Mouse (Mus musculus) forebrain, embryonic 13.5 days (tissue): ENCODE results near the gene Ssc4d. TPM values are rescaled to one million over a fixed set of nuclear protein-coding genes. Genes with fewer than 3 reads are reported as not detected.
A peak's percentile ranks its signal among the peaks of the same experiment; 100 is the strongest.

ENCODE experiments used
- ATAC-seq: fragments of 200-750 bp; cut with Nextera tagmentation; 2 replicates; pipeline ENCODE4 v1.8.0; 2017
- H3K27ac ChIP-seq: fragments of 300-500 bp; sonication (generic); 2 replicates; pipeline ENCODE4 v1.5.1; 2015; ENCODE audit warnings: inconsistent platforms, mild to moderate bottlenecking, moderate library complexity
- H3K27me3 ChIP-seq: fragments of 300-500 bp; sonication (generic); 2 replicates; pipeline ENCODE4 v1.6.1; 2015; ENCODE audit warnings: mild to moderate bottlenecking, inconsistent platforms
- H3K36me3 ChIP-seq: fragments of 300-500 bp; sonication (generic); 2 replicates; pipeline ENCODE4 v1.6.1; 2015; ENCODE audit warnings: mild to moderate bottlenecking, inconsistent platforms; ENCODE audit not compliant: poor library complexity, severe bottlenecking
- H3K4me1 ChIP-seq: fragments of 300-500 bp; sonication (generic); 2 replicates; pipeline ENCODE4 v1.6.1; 2015; ENCODE audit warnings: inconsistent platforms
- H3K4me2 ChIP-seq: fragments of 300-500 bp; sonication (generic); 2 replicates; pipeline ENCODE4 v1.6.1; 2015; ENCODE audit warnings: inconsistent platforms, mild to moderate bottlenecking, moderate library complexity
- H3K4me3 ChIP-seq: fragments of 300-500 bp; sonication (generic); 2 replicates; pipeline ENCODE4 v1.5.1; 2015; ENCODE audit warnings: mild to moderate bottlenecking, inconsistent platforms
- H3K9ac ChIP-seq: fragments of 300-500 bp; sonication (generic); 2 replicates; pipeline ENCODE4 v1.6.1; 2015; ENCODE audit warnings: mild to moderate bottlenecking, inconsistent platforms
- H3K9me3 ChIP-seq: fragments of 300-500 bp; sonication (generic); replicated peaks from 2 replicates; pipeline ENCODE4 v1.6.1; 2016; ENCODE audit warnings: inconsistent platforms
- WGBS: fragments of 180-500 bp; shearing (Covaris S2); methylation state at CpG from one replicate; pipeline ENCODE4 v1.1.7; 2015; 5-methylcytosine and 5-hydroxymethylcytosine counted together
- polyA plus RNA-seq: library from polyadenylated mRNA; unstranded; fragments of >200 nt; fragmentation: Nextera tagmentation; extraction: Ambion mirVana; gene quantifications from 2 replicates; pipeline ENCODE4 v1.2.1, GENCODE M21; 2015

Gene Ssc4d
- polyA plus RNA-seq, 1 experiment from 2014 or later = 0.48 TPM

DNA sequence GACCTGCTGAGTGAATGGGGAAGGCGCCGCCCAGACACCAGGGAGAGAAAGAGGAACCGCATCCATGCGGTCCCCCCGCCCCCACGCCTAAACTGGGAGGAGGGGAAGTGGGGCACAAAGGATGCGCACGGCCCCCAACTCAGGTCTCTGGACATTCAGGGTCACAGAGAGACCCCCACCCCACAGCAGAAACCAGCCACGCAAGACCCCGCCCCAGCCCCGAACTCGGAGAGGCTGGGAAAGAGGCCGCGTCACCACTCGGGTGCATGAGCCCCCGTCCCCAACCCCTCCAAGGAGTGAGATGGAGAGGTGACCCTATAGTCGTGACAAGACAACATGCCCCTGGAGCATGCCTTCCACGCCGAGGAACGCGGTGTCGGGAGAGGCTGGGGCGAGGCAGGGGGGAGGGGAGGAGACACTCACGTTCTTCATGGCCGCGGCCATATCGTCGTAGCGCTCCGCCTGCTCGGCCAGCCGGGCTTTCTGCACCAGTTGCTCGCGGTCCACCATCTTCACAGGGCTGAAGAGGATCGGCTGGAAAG lies 40.4 kb downstream of the Ssc4d start:
- H3K9me3 ChIP-seq = no peaks in the 10 kb centered on the region
- H3K4me3 ChIP-seq = peak overlapping the region; percentile 94
- peak overlapping the region; percentile 99 for H3K27ac ChIP-seq
- no peaks in the 10 kb centered on the region for H3K27me3 ChIP-seq
- H3K9ac ChIP-seq = peak overlapping the region; percentile 96
- peaks cover 32% of the 10 kb centered on the region for H3K36me3 ChIP-seq
- peak overlapping the region; percentile 61 for H3K4me2 ChIP-seq
- under 1% methylated on average over 33 of the region's 35 CpGs for WGBS
- peaks cover 40% of the 10 kb centered on the region for H3K4me1 ChIP-seq
- ATAC-seq = peak; percentile 65

DNA sequence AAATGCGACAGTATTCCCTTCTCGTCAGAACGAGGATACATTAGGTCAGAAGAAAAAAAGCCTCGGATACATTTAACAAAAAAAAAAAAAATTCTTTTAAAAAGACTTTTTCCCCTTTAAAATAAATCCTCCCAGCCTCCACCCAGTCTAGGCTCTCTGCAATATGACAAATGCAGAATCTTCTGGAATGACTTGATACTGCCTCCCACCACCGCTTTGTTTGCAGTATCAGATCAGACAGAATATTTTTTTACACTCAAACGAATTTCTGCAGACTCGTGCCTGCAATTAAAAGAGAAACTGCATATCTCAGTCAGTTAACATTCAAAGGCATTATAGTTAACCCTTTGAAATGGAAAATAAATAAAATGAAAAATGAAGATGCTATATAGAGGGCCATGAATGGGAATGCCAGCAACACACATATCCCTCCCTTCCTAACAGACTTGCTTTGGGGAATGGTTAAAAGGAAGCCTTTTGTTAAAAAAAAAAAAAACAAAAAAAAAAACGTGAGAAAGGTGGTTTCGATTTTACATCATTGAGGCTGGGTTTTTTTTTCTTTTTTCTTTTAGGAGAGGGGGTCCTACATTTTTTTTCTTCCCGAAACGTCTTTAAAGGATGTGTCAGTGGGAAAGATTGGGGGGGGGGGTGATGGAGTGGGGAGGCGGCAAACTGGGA lies 41.0 kb downstream of the Ssc4d start:
- peak overlapping the region; percentile 94 for H3K4me3 ChIP-seq

DNA sequence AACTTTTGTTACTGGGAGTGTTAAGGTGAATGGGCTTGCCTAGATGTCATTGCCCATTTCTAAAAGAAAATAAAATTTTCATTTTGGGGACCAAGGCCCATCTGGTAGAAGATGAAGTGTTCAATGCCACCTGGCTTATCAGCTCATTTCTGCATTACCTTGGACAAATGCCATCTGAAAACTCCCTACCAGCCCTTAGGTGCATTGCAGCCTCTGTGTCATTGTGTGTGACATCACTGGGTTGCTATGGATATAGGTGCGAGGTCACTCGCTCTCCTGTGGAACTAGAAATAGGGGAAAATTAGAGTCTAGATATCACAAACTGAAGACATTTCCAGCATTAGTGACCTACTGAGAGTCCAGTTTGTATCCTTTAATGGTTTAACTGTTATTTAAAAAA lies 42.0 kb downstream of the Ssc4d start:
- no peak for ATAC-seq
- Histone ChIP-seq H3K9ac (peak overlapping the region; percentile 43), H3K4me1 (peaks cover 48% of the 10 kb centered on the region)

More for the DNA sequence above, 41.0 kb downstream of the Ssc4d start:
- no peak for ATAC-seq
- Histone ChIP-seq H3K4me2 (peak overlapping the region; percentile 61), H3K4me1 (peaks cover 43% of the 10 kb centered on the region), H3K27ac (peak overlapping the region; percentile 99), H3K9ac (peak overlapping the region; percentile 96), H3K36me3 (peaks cover 37% of the 10 kb centered on the region), H3K27me3 (no peaks in the 10 kb centered on the region), H3K9me3 (no peaks in the 10 kb centered on the region)
- 12% methylated on average over 11 of the region's 12 CpGs for WGBS

DNA sequence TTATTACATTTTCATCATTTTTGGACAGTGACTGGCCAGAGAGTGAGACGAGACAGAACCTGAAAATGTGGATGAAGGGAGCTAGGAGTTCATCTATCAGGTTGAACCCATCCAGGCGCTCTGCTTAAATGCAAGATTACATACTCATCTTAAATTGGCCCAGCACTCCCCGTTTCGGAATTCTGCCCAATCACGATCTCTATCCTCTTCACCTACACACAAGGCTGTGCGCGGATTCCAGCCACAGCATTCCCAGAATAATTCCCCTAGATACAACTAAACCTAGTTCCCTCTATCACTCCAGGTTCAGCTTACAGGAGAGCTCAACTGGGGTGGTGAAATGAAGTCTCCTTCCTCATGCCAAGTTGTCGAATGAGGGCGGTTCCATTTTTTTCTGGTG lies 42.8 kb downstream of the Ssc4d start:
- H3K4me3 ChIP-seq = peak overlapping the region; percentile 94; the same call in 1 of the 2 replicates
- H3K9me3 ChIP-seq = no peaks in the 10 kb centered on the region
- H3K4me1 ChIP-seq = peaks cover 55% of the 10 kb centered on the region
- H3K27ac ChIP-seq = no peak overlapping the region
- ATAC-seq = no peak
- whole genome bisulfite sequencing = 95% methylated on average over 9 of the region's 9 CpGs
- peaks cover 53% of the 10 kb centered on the region for H3K36me3 ChIP-seq
- H3K9ac ChIP-seq = no peak overlapping the region; the same call in 1 of the 2 replicates
- H3K27me3 ChIP-seq = no peaks in the 10 kb centered on the region
- peak overlapping the region; percentile 61 for H3K4me2 ChIP-seq

More for the DNA sequence above, 42.0 kb downstream of the Ssc4d start:
- no peaks in the 10 kb centered on the region for H3K27me3 ChIP-seq
- H3K4me3 ChIP-seq = peak overlapping the region; percentile 94
- WGBS = 68% methylated on average over 2 of the region's 2 CpGs
- peak overlapping the region; percentile 61 for H3K4me2 ChIP-seq
- no peaks in the 10 kb centered on the region for H3K9me3 ChIP-seq
- H3K27ac ChIP-seq = no peak overlapping the region
- H3K36me3 ChIP-seq = peaks cover 45% of the 10 kb centered on the region

DNA sequence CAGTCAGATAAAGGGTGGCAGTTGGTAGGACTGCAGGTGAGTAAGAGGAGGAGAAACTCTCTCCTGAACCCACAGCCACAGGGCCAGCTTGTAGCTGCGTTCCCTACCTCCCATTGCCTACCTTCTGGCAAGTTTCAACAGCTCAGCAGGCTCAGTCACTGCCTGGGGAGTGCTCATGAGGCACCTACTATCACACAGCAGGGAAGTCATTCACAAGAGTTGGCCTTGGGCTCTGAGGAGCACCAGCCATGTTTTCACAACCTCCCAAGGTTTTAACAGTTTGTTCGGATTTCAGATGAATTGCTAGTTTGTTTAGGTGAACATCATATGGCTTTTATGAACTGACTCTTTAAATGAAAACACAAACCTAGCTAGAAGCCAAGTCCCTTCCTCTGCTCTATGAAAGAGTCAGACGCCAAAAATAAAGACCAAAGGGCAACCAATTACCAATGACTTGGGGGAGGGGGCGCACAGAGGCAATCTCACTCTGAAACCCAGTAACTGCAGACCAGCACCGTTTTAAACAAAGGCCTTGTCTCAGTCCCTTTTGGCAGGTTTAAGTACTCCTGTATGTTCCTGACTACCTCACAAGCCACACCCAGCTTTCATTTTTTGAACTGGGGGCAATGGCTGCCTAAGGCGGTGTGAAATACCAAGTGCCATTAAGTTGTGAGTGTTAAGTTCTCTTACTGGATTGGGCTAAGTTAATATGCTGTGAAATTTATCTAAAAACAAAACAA lies 44.5 kb downstream of the Ssc4d start:
- Histone ChIP-seq H3K4me1 (peaks cover 61% of the 10 kb centered on the region), H3K9me3 (no peaks in the 10 kb centered on the region), H3K4me3 (no peak overlapping the region), H3K27me3 (no peaks in the 10 kb centered on the region), H3K4me2 (no peak overlapping the region), H3K36me3 (peaks cover 68% of the 10 kb centered on the region), H3K27ac (no peak overlapping the region), H3K9ac (no peak overlapping the region)
- WGBS = 83% methylated on average over 6 of the region's 6 CpGs
- ATAC-seq = no peak

DNA sequence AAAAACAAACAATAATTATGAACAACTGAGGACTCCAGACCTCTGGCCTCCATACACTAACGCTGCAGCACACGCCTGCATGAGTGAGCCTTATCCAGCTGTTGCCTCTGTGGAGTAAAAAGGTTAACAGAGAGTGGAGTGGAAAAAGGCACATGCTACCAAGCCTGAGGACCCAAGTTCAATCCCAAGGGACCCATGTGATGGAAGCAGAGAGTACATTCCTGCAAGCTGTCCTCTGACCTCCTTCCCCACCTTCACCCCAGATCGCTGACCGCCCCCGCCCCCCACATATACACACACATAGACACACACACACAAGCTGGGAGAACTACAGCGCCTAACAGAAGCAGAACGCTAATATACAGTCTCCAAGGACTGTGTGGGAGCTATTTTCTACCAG lies 50.4 kb downstream of the Ssc4d start:
- H3K27ac ChIP-seq = no peak overlapping the region
- no peak overlapping the region for H3K9ac ChIP-seq
- 96% methylated on average over 7 of the region's 7 CpGs for WGBS
- H3K4me1 ChIP-seq = peaks cover 29% of the 10 kb centered on the region
- no peaks in the 10 kb centered on the region for H3K27me3 ChIP-seq
- no peak overlapping the region for H3K4me2 ChIP-seq
- no peak overlapping the region for H3K4me3 ChIP-seq
- peaks cover 94% of the 10 kb centered on the region for H3K36me3 ChIP-seq
- no peak for ATAC-seq
- no peaks in the 10 kb centered on the region for H3K9me3 ChIP-seq

DNA sequence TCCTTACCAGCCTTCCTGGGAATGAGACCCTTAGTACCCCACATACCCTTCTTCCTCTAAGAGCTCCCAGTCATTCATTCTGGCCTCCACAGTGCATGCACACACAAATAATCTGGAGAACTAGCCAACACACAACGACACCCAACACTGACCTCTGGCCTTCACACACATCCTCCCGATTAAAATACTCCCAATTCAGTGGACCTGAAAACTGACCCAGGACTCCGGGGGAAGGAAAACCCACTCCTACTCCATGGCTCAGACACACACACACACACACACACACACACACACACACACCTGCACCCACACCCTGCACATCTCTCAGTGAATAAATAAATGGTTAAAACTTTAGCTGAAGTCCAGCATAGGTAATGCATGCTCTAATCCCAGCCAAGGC lies 54.4 kb downstream of the Ssc4d start:
- WGBS = 96% methylated on average over 3 of the region's 3 CpGs
- no peak for ATAC-seq
- no peak overlapping the region for H3K27ac ChIP-seq
- H3K4me3 ChIP-seq = no peak overlapping the region
- no peak overlapping the region for H3K9ac ChIP-seq
- H3K27me3 ChIP-seq = no peaks in the 10 kb centered on the region
- 0 out of 2 replicates have a peak, but pooled peaks cover 2% of the 10 kb centered on the region for H3K4me1 ChIP-seq
- peaks cover 96% of the 10 kb centered on the region for H3K36me3 ChIP-seq
- H3K9me3 ChIP-seq = no peaks in the 10 kb centered on the region
- H3K4me2 ChIP-seq = no peak overlapping the region

DNA sequence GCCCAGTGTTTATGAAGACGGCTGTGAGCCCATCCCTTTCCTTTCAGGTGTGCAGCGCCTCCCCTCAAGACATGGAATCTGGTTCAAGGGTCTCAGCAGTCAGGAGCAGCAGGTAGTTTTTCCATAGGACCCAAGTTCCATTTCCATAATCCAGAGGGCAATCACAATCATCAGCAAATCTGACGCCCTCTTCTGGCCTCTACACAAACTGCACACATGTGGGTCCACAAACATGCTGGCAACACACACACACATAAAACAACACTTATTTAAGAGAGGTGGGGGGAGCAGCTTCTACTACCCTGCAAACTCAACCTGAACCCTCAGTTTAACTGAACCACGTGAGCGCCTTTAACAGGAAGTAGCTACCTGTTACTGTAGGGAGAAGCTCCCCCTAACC lies 55.7 kb downstream of the Ssc4d start:
- Histone ChIP-seq H3K27ac (no peak overlapping the region), H3K9ac (no peak overlapping the region), H3K4me2 (no peak overlapping the region), H3K9me3 (no peaks in the 10 kb centered on the region), H3K4me1 (0 out of 2 replicates have a peak, but pooled peaks cover 3% of the 10 kb centered on the region), H3K4me3 (no peak overlapping the region), H3K27me3 (no peaks in the 10 kb centered on the region), H3K36me3 (peaks cover 96% of the 10 kb centered on the region)
- ATAC-seq = no peak
- WGBS = 94% methylated on average over 5 of the region's 5 CpGs

DNA sequence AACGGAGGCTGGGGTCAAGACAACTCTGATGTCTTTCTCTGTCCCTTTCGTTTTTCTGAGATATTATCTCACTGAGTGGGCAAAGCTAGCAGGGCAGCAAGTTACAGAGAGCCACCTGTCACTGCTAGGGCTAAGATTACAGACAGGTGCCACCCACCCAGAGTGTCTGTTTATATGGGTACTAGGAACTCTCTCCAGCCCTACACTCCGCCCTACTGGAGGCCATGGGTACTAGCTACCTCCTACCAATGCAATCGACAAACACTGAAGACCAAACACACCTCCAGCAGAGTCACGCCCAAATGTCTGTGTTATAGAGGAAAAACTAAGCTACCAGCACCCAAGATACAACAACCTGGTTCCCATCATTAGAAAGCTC lies 56.3 kb downstream of the Ssc4d start:
- H3K27me3 ChIP-seq = no peaks in the 10 kb centered on the region
- H3K27ac ChIP-seq = no peak overlapping the region
- H3K4me1 ChIP-seq = 0 out of 2 replicates have a peak, but pooled peaks cover 3% of the 10 kb centered on the region
- 98% methylated on average over 5 of the region's 5 CpGs for WGBS
- no peak overlapping the region for H3K4me2 ChIP-seq
- H3K36me3 ChIP-seq = peaks cover 97% of the 10 kb centered on the region
- no peaks in the 10 kb centered on the region for H3K9me3 ChIP-seq
- no peak overlapping the region for H3K4me3 ChIP-seq
- H3K9ac ChIP-seq = no peak overlapping the region
- no peak for ATAC-seq

DNA sequence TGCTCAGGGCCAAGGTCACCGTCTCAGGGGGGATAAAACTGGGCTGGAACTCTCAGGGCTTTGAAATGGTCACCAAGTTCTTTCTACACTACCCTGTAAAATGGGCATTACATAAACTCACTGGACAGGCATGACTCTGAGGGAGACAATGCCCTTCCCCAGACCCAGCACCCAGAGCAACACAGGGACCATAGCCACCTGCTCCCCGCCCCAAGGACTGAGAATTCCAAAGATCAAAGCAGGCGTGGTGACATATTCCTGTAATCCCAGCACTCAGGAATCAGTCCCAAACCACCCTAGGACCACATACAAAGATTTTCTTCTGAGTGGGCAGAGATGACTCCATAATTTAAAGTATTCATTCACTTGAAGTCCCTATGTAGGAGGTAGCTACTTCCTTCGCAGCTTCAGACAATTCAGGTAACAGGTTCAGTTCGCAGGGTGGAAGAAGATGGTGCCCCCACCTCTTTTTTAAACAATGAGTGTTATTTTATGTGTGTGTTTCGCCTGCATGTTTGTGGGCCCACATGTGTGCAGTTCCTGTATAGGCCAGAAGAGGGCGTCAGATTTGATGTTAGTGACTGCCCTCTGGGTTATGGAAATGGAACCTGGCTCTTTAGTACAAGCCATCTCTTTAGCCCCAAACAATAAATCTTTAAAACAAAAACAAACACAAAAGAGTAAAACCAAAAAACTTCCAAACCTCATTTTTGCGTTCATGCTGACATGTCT lies 56.8 kb downstream of the Ssc4d start:
- H3K36me3 ChIP-seq = peaks cover 97% of the 10 kb centered on the region
- no peaks in the 10 kb centered on the region for H3K9me3 ChIP-seq
- no peak overlapping the region for H3K4me3 ChIP-seq
- 0 out of 2 replicates have a peak, but pooled peaks cover 3% of the 10 kb centered on the region for H3K4me1 ChIP-seq
- H3K9ac ChIP-seq = no peak overlapping the region
- ATAC-seq = no peak
- H3K27me3 ChIP-seq = no peaks in the 10 kb centered on the region
- H3K4me2 ChIP-seq = no peak overlapping the region
- 94% methylated on average over 8 of the region's 8 CpGs for WGBS
- no peak overlapping the region for H3K27ac ChIP-seq

DNA sequence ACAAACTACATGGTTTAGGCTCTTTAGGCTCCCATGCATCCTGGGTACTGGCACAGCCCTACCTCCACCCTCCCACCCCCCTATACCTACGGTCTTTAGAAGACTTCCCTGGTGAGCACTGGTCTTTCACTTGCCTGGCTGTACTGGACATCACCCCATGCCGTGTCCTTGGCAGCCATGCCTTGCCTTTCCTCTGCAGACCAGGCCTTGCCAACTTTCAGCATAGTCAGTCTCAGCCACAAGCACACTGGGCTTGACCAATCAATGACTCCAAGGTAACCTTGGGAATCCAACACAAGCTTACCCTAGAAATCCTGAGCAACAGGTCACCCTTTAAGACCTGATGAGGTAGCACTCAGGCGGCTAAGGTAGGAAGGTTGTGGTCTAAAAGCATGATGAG lies 57.7 kb downstream of the Ssc4d start:
- H3K9ac ChIP-seq = no peak overlapping the region
- no peak overlapping the region for H3K4me2 ChIP-seq
- no peak overlapping the region for H3K27ac ChIP-seq
- ATAC-seq = no peak
- H3K4me3 ChIP-seq = no peak overlapping the region
- no peaks in the 10 kb centered on the region for H3K27me3 ChIP-seq
- 0 out of 2 replicates have a peak, but pooled peaks cover 3% of the 10 kb centered on the region for H3K4me1 ChIP-seq
- peaks cover 96% of the 10 kb centered on the region for H3K36me3 ChIP-seq
- no peaks in the 10 kb centered on the region for H3K9me3 ChIP-seq
- WGBS = 92% methylated on average over 3 of the region's 3 CpGs
